Mouse (Mus musculus) stomach, embryonic 16.5 days (tissue): ENCODE results near the gene Cnnm4. TPM values are rescaled to one million over a fixed set of nuclear protein-coding genes. Genes with fewer than 3 reads are reported as not detected.

Source experiments
- microRNA-seq: library from miRNA; unstranded; fragments of <30 nt; microRNA quantifications from one replicate; pipeline ENCODE4, GENCODE M21; 2016
- polyA plus RNA-seq: library from polyadenylated mRNA; unstranded; fragments of >200 nt; fragmentation: Nextera tagmentation; extraction: Ambion mirVana; gene quantifications from 2 replicates; pipeline ENCODE4 v1.2.1, GENCODE M21; 2015

Cnnm4 gene
- polyA plus RNA-seq, 1 experiment from 2014 or later, result 16.7 TPM

Small RNAs within 50 kb of the gene (microRNA-seq; reads per million reads assigned to microRNA genes)
- not detected for gene Gm47280

Other genes starting within 250 kb of the Cnnm4 start
- 55.0 and 59.0 TPM in 2 replicates for gene Uggt1, start 226.9 kb upstream of the Cnnm4 start, polyA plus RNA-seq
- gene Neurl3, start 196.9 kb upstream of the Cnnm4 start, polyA plus RNA-seq, result 19.6 and 21.4 TPM in 2 replicates
- gene Arid5a, start 163.9 kb upstream of the Cnnm4 start, polyA plus RNA-seq, result 4.8 and 4.9 TPM in 2 replicates
- gene Kansl3, start 102.4 kb upstream of the Cnnm4 start, polyA plus RNA-seq, result 40.6 and 41.1 TPM in 2 replicates
- 0.74 and 0.96 TPM in 2 replicates for gene Fer1l5, start 99.3 kb upstream of the Cnnm4 start, polyA plus RNA-seq
- gene Lman2l, start 26.3 kb upstream of the Cnnm4 start, polyA plus RNA-seq, result 37.8 and 39.2 TPM in 2 replicates
- 2.5 and 3.0 TPM in 2 replicates for gene Cnnm3, start 40.2 kb downstream of the Cnnm4 start, polyA plus RNA-seq
- 18.0 and 21.7 TPM in 2 replicates for gene Ankrd23, start 65.3 kb downstream of the Cnnm4 start, polyA plus RNA-seq
- gene Gm42417, start 67.8 kb downstream of the Cnnm4 start, polyA plus RNA-seq, result 1.9 TPM in 1 of 2 replicates, not detected in the other
- gene Ankrd39, start 75.8 kb downstream of the Cnnm4 start, polyA plus RNA-seq, result 26.7 and 30.5 TPM in 2 replicates
- gene Sema4c, start 86.7 kb downstream of the Cnnm4 start, polyA plus RNA-seq, result 10.0 and 10.6 TPM in 2 replicates
- 0.50 and 0.94 TPM in 2 replicates for gene Fam178b, start 211.6 kb downstream of the Cnnm4 start, polyA plus RNA-seq
- gene Cox5b, start 219.8 kb downstream of the Cnnm4 start, polyA plus RNA-seq, result 591 and 640 TPM in 2 replicates
- 0.13 TPM in 1 of 2 replicates, not detected in the other for gene 4933424G06Rik, start 238.5 kb downstream of the Cnnm4 start, polyA plus RNA-seq
- gene Actr1b, start 242.8 kb downstream of the Cnnm4 start, polyA plus RNA-seq, result 95.3 and 103 TPM in 2 replicates